Mouse (Mus musculus) urinary bladder, postnatal 4 days (tissue): Measurements from ENCODE around the gene Dusp6.

Experiments
- DNase-seq, 2 experiments: peaks; one replicate each; pipeline ENCODE4 v3.0.0; 2021 to 2022; ENCODE audit warnings: low spot score in 2 of 2

Dusp6 gene

DNA sequence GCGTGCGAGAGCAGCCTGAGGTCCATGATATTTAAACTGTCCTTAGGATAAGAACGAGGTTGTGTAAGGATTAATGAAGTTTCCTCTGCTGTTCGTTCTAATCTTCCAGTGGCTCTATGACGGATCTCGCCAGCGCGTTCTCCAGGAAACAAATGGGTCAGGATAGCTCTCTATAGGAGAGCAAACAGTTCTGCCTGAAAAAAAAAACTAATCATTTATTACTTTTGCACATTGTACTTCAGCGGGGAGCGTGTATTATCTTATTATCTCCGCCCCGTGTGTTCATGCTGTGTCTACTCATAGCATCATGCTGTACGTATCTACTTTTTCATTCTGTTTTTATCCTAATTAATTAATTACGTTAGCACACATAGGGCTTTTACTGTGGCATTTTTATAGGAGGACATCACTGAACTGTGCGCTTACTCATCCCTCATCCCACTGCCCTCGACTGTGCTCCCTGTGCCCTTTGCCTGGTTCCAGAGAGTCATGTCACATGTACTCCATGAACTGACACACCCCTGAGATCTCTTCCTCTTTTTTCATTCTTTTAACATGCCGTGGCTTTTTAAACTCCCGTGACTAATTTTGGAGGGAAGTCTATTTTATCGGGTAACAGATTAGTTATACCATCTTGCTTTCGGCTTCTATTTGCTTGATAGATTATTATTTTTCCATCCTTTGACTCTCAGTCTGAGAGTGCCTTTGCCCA is 16.1 kb upstream of the Dusp6 start:
- DNase-seq, result no peak

DNA sequence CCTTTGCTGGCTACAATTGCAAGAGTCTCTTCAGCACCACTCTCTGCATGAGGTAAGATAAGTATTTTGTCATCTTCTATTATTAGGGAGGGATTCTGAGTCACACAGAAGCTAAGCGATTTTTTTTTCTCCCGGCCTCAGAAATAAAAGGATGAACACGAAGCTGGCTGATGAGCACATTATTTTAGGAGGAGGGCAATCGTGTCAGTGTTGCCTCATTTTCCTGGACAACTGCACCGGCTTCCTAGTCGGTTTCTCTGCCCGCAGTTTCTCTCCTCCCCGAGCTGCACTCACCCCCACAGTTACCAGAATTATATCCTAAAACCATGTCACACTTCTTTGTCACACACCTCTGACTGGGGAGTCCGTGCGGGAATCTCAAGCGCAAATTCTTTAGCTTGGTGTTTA is 12.2 kb upstream of the Dusp6 start:
- no peak for DNase-seq

DNA sequence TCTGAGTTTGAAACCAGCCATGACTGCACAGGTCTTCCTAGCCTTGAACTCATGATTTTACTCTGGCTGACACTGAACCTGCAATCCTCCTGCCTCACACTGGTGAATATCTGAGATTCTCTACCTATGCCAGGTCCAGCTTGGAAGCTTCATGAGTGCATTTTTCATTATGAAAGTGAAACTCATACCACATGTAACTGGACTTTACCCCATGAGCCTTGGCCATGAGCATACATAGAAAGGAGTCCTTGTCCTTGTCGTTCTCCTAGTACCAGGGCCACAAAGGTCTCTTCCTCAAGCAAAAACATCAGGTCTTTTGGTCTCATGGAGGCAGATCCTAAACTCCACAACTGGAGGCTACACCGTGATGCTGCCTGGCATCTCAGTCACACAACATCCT is 9.6 kb upstream of the Dusp6 start:
- no peak for DNase-seq

DNA sequence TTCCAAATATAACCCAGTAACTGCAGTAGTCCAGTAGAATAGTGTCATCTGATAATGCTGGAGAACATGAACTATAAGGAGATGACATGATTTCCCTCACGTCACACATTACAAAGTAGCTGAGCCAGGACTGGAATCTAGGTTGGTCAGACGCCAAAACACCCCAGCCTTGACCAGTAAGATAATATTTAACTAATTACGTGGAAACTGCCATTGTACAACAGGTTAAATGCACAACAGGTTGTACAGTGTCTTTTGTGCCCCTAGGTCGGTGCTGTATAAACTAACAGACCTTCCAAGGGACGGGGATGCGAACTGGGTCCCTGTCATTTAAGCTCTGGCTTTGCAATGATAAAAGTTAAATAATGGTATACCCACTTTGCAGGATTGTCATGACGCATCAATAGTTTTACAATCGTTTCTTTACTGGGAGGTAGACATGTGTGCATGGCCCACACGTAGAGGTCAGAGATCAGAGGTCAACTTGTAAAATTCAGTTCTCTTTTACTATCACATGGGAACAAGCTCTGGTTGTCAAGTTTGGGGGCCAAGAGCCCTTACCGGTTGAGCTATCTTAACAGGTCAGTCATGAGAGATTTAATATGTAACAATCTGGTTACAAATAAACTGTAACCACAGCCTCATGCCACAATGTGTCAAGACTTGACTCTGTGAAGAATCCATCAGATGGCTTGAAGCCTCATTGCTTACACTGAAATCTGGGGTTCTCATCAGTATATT is 7.0 kb upstream of the Dusp6 start:
- DNase-seq, result no peak

DNA sequence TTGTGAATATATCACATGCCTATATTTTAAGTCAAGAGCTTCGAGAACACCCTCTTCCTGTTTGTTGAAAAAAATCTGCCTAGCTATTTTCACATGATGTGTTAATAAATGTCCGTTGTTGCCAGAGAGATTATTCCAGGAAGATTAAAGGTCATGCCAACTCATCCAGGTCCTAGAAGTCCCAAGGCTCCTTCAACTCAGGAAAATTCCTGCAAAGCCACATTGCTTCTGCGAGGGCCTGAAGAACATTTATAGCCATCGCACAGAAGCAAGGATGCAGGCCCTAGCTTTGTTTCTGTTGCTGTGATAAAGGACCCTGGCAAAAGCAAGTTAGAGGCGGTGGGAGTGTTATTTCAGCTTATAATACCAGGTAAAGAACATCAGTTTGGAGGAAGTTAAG is 5.5 kb upstream of the Dusp6 start:
- DNase-seq, result no peak

DNA sequence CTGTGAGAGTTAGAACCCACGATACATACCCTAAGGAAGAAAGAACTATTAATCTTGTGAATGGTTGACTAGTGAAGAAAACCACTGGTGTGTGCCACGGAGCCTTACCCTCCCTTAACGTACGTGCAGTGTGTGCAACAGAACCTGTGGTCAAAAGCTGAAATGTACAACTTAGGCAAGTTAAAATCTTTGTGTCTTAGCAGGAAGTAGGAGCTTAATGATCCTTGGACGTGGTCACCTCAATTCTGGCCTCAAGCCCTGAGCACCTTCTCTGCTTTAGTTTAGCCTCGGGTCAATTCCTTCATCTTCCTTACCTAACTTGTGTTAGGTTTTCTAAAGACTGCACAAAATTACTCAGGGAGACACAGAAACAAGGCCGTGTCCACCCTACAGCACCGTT is 3.2 kb upstream of the Dusp6 start:
- DNase-seq, result no peak

DNA sequence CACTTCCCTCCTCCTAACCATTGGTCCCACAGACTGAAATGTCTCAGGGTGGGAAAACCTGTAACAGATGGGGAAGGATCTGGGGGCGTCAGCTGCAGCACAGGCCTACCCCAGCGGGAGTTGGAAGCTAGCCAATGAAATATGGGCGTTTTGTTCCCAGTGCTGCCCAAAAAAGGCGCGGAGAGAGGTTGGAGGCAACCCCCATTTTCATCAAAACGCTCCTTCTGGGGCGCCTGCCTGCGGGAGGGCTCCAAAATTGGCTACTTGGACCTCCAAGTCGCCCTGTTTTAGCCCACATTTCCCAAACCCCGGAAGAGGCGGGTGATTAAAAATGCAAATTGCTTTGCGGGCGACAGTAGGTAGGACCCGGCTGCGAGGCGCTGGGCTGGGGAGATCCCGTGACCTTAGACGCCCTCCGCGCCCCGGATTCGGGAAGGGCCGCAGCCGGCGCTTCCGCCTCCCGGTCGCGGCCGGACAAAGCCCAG is 1.8 kb upstream of the Dusp6 start:
- no peak for DNase-seq

DNA sequence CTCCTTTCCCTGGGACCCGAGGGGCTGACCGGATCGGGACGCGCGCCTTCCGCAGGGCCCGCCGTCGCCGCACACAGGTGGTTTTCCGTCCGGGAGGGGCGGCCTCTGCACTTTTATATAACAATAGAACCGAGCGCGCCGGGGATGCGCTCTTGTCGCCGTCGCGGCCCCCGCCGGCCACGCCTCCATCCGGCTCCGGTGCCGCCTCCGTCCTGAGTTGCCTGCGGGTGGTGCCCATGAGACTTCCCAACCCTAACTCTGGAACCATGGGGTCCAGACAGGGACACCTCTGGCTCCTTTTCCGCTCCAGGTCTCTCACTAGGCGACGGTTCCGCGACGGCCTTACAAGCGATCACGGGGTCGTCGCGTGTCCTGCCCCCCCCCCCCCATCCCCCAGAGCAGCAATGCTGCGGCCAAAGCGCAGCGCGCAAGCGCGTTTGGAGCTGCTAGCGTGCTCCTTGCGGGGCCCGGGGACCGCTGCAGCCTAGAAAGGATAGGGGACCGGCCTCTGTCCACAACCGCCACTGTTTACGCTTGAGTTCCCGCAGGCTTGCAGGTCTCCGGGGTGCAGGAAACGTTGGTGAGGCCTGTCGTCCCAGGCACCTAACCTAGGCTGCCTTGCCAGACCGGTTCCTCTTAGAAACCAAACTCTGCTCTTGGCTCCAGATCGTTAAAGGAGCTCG is 1.3 kb upstream of the Dusp6 start:
- DNase-seq, result peak; percentile 78 to 81

DNA sequence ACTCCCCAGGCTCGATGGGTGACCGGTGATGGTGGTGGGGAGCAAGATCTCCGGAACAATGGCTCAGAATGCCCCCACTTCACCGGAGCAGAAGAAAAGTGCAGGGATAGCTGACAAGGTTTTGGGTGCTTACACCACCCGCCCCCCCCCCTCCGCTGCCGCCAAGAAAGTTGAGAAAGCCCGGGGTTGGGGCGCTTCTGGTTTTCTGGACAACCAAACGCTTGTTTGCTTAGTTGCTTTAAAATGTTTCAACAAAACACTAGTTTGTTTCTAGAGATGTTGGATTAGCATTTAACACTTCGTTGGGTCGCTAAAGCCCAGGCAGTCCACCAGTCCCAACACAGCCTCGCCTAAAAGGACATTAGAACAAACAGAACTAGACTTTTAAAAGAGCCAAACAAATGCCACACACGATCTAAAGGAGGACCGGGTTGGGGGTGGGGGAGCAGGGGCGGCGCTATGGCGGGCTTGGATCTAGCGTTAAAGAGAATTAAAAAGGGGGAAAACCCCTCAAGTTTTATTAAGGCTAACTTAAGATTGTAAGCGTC is 638 bp upstream of the Dusp6 start:
- DNase-seq, result no peak

DNA sequence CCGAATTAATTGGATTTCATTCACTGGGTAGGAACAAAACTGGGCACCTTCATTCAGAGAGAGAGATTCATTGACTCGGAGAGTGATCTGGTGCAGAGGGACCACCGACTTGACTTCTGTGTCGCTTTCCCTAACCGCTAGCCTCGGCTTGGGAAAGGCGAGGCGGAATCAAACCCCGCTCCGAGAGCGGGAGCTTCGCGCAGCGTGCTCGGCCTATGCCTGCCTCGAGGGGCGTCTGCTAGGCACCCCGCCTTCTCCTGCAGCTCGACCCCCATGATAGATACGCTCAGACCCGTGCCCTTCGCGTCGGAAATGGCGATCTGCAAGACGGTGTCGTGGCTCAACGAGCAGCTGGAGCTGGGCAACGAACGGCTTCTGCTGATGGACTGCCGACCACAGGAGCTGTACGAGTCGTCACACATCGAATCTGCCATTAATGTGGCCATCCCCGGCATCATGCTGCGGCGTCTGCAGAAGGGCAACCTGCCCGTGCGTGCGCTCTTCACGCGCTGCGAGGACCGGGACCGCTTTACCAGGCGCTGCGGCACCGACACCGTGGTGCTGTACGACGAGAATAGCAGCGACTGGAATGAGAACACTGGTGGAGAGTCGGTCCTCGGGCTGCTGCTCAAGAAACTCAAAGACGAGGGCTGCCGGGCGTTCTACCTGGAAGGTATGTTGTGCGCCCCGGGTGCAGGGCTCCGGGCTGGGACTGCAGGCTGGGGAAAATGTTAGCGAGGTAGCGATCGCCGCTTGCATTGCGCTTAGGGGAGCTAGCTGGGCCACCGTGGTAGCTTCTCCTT is 589 bp downstream of the Dusp6 start:
- DNase-seq, result no peak

DNA sequence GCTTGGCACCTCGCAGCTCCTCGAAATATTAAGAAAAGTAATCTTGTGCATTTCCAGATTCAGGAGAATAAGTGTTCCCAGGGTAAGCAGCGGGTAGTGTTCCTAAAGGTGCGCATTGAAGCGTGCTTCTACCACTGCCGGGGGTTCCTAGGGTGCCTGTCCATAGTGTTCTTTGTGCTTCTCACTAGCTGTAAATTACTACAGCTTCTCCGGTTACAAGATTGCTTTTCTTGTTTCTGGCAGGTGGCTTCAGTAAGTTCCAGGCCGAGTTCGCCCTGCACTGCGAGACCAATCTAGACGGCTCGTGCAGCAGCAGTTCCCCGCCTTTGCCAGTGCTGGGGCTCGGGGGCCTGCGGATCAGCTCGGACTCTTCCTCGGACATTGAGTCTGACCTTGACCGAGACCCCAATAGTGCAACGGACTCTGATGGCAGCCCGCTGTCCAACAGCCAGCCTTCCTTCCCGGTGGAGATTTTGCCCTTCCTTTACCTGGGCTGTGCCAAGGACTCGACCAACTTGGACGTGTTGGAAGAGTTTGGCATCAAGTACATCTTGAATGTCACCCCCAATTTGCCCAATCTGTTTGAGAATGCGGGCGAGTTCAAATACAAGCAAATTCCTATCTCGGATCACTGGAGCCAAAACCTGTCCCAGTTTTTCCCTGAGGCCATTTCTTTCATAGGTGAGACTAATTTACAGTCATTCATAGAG is 1.4 kb downstream of the Dusp6 start:
- DNase-seq, result no peak

DNA sequence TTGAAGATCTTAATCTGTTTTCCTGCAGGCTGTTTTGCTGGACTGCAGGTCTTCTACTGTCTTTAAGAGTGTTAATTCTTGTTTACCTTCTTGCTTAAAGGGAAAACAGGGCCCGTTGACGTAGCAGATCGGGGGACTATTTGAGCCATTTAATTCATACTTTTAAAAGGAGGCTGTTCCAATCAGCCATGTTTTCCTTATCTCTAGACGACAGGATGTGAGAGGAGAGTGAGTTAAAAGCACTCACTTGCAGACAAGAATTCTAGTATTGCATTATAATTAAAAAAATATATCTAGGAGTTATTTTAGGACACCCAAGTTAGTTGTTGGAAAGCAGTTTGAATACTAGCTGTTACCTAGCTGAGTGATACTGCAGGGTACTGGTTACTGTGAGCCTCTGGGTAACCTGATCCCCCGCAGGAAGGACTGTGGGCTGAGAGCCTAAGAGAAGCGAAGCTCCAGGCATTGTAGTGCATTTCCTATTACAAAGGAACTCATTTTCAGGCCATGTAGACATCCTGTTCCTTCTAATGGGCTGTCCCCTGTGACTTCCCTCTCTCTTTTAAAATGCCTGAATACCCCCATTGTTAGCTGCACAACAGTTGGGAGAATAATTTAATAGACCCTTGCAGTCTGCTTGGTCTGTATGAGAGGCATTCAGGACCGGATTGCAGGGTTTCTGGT is 2.1 kb downstream of the Dusp6 start:
- no peak for DNase-seq

DNA sequence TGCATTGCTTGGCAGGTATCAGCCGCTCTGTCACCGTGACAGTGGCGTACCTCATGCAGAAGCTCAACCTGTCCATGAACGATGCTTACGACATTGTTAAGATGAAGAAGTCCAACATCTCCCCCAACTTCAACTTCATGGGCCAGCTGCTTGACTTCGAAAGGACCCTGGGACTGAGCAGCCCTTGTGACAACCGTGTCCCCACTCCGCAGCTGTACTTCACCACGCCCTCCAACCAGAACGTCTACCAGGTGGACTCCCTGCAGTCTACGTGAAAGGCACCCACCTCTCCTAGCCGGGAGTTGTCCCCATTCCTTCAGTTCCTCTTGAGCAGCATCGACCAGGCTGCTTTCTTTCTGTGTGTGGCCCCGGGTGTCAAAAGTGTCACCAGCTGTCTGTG is 3.0 kb downstream of the Dusp6 start:
- DNase-seq, result no peak

DNA sequence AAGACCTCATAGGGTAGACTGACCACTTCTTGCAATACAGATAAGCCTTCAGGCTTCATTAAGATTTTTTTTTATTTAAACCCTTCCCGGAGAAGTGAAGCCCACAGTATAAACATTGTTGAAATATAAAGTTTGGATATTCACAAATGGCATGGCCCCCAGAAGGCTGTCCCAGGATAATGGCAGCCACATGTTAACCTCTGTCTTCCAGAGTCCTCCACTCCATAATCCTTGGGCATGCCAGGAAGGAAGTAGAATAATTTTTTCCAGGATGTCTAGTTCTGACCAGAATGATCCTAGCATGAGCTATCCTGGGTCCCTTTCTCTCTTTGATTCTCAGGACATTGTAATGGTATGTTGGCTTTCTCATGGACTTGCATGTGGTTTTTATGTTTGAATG is 4.6 kb downstream of the Dusp6 start:
- no peak for DNase-seq

DNA sequence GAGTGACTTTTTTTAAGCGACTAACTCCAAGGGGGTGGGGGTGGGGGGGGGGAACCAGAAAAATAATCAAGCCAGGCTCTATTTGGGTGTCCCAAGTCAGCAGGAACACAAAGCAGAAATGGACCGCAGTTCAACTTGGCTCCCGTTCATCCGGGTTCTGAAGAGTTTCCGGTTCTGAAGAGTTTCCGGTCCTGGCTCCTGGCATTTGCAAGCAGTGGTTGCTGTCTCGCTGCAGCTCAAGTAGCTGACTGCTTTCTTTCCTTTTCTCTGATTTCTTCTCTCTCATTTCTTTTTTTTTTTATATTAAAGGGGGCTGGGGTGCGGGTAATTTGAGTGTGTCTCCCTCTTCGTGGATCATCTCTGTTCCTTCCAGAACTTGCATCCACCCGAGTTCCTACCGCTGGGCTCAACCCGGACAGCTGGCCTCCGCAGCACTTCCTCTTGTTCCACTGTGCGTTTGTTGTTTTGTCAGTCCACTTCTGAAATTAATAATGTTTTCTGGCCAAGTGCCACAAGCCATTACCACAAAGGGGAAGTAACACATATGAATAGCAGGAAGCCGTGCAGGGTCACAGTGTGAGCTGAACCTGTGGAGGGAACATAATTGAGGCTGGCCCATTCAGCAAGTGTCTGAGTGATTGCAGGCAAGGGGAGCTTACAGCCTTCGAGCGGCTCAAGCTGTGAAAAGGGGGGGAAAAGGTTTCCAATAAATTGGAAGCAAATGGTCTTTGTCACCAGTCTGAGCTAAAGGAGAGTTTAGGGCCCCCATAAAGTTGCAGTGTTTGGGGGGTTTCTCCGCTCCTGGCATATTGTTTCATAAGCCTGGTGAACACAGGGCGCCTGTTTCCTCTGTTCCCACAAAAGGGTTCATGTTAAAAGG is 5.6 kb downstream of the Dusp6 start:
- DNase-seq, result peak in 1 of 2 experiments; percentile 35

DNA sequence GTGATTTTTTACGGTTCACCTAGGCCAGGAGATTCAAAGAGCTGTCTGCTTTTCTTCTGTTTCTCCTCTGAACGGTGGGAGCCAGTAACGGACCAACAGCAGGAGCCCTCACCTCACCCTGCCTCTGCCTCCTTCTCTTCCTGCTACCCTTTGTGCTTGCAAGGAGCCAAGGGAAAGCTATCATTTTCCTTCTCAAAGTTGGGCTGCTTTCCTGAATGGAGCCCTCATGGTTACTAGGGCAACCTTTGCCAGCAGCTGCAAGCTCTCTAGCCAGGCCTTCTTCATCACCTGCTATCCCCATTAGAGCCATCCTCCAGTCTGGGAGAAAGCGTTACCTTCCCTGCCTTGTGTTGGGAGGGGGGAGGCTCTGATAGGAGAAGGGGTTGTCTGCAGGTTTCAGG is 6.3 kb downstream of the Dusp6 start:
- no peak for DNase-seq

DNA sequence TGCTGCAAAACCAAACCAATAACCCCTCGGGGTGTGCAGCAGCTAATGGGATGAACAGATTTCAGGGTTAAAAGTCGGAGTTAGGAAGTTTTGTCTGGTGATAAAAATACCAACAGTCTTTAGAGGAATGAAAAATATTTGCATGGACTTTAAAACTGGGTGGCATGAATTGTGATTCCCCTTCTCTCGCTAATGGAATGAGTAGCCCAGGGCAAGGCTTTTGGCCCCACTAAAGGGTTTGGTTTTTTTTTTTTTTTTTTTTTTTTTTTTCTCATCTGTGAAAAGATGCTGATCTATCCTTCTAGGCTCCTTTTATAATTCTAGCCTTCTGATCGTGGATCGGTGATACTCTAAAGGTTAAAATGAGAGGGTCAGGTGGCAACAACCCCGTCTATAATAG is 6.7 kb downstream of the Dusp6 start:
- DNase-seq, result no peak

DNA sequence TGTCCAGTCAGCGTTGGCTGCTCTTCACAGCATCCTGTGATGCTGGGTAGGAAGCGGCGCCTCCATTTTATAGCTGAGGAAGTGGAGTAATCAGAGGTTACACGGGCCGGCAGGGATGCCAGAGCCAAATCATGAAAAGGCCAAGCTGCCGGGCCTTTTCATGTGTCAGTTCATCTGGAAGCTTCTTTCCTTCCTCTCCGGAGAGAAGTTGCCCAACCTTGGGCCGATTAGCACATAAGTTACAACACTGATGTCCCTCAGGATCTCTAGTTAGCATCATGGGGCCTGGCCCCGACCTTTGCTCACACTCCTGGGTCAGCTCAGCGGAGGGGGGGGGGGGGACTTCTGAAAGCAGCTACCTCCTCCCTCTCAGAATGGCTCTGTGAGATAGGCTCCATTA is 7.4 kb downstream of the Dusp6 start:
- peak in 1 of 2 experiments; percentile 32 for DNase-seq

DNA sequence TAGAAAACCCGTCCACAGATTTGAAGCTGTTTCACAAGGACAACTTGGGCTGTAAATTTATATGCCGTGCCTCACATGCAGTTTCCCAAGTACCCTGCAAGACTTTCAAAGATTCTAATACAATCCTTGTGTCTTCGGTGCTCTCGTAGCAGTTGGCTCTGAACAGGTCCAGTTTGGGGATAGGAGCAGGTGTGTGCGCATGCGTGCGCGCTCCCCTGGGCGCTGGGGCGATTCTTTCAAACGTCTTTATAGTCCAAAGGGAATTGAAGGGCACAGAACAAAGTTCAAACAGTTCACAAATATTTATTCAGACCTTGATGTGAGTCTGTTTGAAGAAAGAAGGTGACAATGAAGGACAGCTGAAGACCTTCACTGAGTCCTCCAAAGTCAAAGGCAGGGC is 8.0 kb downstream of the Dusp6 start:
- no peak for DNase-seq
